Mouse (Mus musculus) stomach, embryonic 14.5 days (tissue): ENCODE results near the gene Sh3pxd2a. TPM values are rescaled to one million over a fixed set of nuclear protein-coding genes. Genes with fewer than 3 reads are reported as not detected.

Experiments
- ATAC-seq: fragments of 200-750 bp; cut with Nextera tagmentation; 2 replicates; pipeline ENCODE4 v1.8.0; 2017; ENCODE audit warnings: low read depth, moderate TSS enrichment; ENCODE audit not compliant: insufficient number of reproducible peaks, insufficient read depth, low FRiP score
- H3K27ac ChIP-seq: fragments of 300-500 bp; sonication (generic); 2 replicates; pipeline ENCODE4 v1.5.1; 2014; ENCODE audit warnings: mild to moderate bottlenecking, low read length, moderate library complexity, mixed read lengths
- H3K27me3 ChIP-seq: fragments of 300-500 bp; sonication (generic); 2 replicates; pipeline ENCODE4 v1.6.1; 2014; ENCODE audit warnings: low read length, control low read depth, mixed read lengths; ENCODE audit not compliant: control insufficient read depth, insufficient read depth
- H3K36me3 ChIP-seq: fragments of 300-500 bp; sonication (generic); 2 replicates; pipeline ENCODE4 v1.6.1; 2014; ENCODE audit warnings: mild to moderate bottlenecking, control low read depth, low read length, moderate library complexity, mixed read lengths; ENCODE audit not compliant: control insufficient read depth, insufficient read depth
- H3K4me1 ChIP-seq: fragments of 300-500 bp; sonication (generic); 2 replicates; pipeline ENCODE4 v1.6.1; 2014; ENCODE audit warnings: low read length, control low read depth, mixed read lengths; ENCODE audit not compliant: control insufficient read depth, insufficient read depth
- H3K4me2 ChIP-seq: fragments of 300-500 bp; sonication (generic); replicated peaks from 2 replicates; pipeline ENCODE4 v1.6.1; 2014; ENCODE audit warnings: low read depth, low read length, control low read depth
- H3K4me3 ChIP-seq: fragments of 300-500 bp; sonication (generic); 2 replicates; pipeline ENCODE4 v1.5.1; 2014; ENCODE audit warnings: low read depth, low read length, control low read depth
- H3K9ac ChIP-seq: fragments of 300-500 bp; sonication (generic); replicated peaks from 2 replicates; pipeline ENCODE4 v1.6.1; 2014; ENCODE audit warnings: low read depth, mild to moderate bottlenecking, control low read depth, low read length, moderate library complexity, mixed read lengths
- H3K9me3 ChIP-seq: fragments of 300-500 bp; sonication (generic); 2 replicates; pipeline ENCODE4 v1.6.1; 2016; ENCODE audit warnings: low read depth, low read length, control low read depth; ENCODE audit not compliant: control insufficient read depth
- WGBS: fragments of 180-500 bp; shearing (Covaris S2); extraction: QIAGEN DNeasy Blood & Tissue Kit; methylation state at CpG from one replicate; pipeline ENCODE4 v1.1.7; 2014; 5-methylcytosine and 5-hydroxymethylcytosine counted together
- polyA plus RNA-seq: library from polyadenylated mRNA; unstranded; fragments of >200 nt; fragmentation: Nextera tagmentation; extraction: Ambion mirVana; gene quantifications from 2 replicates; pipeline ENCODE4 v1.2.1, GENCODE M21; 2014

Gene Sh3pxd2a
- polyA plus RNA-seq, 1 experiment from 2014 or later = 13.7 TPM

GRCm38 (mm10) chr19:47231389-47231788, 232.8 kb downstream of the Sh3pxd2a start:
- Histone ChIP-seq H3K27me3 (no peaks in the 10 kb centered on the region), H3K4me3 (no peak overlapping the region), H3K27ac (no peak overlapping the region), H3K36me3 (no peaks in the 10 kb centered on the region), H3K9ac (no peak overlapping the region), H3K4me1 (peaks cover 15% of the 10 kb centered on the region; the same call in 1 of the 2 replicates), H3K9me3 (no peaks in the 10 kb centered on the region), H3K4me2 (no peak overlapping the region)
- no peak for ATAC-seq
- 91% methylated on average over 6 of the region's 6 CpGs for WGBS

- no peak for ATAC-seq
- peaks cover 15% of the 10 kb centered on the region; the same call in 1 of the 2 replicates for H3K4me1 ChIP-seq
- H3K4me2 ChIP-seq = no peak overlapping the region
- no peaks in the 10 kb centered on the region for H3K9me3 ChIP-seq
- no peaks in the 10 kb centered on the region for H3K36me3 ChIP-seq
- H3K27me3 ChIP-seq = no peaks in the 10 kb centered on the region
- H3K27ac ChIP-seq = no peak overlapping the region
- H3K4me3 ChIP-seq = no peak overlapping the region
- 89% methylated on average over 8 of the region's 8 CpGs for WGBS
- H3K9ac ChIP-seq = no peak overlapping the region
Observed at GRCm38 (mm10) chr19:47230682-47231081, 233.5 kb downstream of the Sh3pxd2a start.

GRCm38 (mm10) chr19:47230082-47230481, 234.1 kb downstream of the Sh3pxd2a start:
- Histone ChIP-seq H3K9me3 (no peaks in the 10 kb centered on the region), H3K27me3 (no peaks in the 10 kb centered on the region), H3K4me1 (peaks cover 15% of the 10 kb centered on the region; the same call in 1 of the 2 replicates), H3K36me3 (no peaks in the 10 kb centered on the region), H3K4me3 (no peak overlapping the region), H3K4me2 (no peak overlapping the region), H3K27ac (no peak overlapping the region), H3K9ac (no peak overlapping the region)
- ATAC-seq = no peak
- WGBS = 84% methylated on average over 7 of the region's 7 CpGs

- Histone ChIP-seq H3K4me2 (peak overlapping the region; percentile 55), H3K27ac (peak overlapping the region; percentile 68; the same call in 1 of the 2 replicates)
- 59% methylated on average over 5 of the region's 5 CpGs for WGBS
Observed at GRCm38 (mm10) chr19:47229461-47229860, 234.7 kb downstream of the Sh3pxd2a start.

GRCm38 (mm10) chr19:47228725-47229252, 235.4 kb downstream of the Sh3pxd2a start:
- no peaks in the 10 kb centered on the region for H3K27me3 ChIP-seq
- H3K4me1 ChIP-seq = peaks cover 15% of the 10 kb centered on the region; the same call in 1 of the 2 replicates
- peak overlapping the region; percentile 15; the same call in 1 of the 2 replicates for H3K9ac ChIP-seq
- ATAC-seq = peak; percentile 81; the same call in 1 of the 2 replicates
- H3K4me3 ChIP-seq = peak overlapping the region; percentile 22
- peak overlapping the region; percentile 55 for H3K4me2 ChIP-seq
- WGBS = 2% methylated on average over 17 of the region's 17 CpGs
- no peaks in the 10 kb centered on the region for H3K9me3 ChIP-seq
- H3K27ac ChIP-seq = peak overlapping the region; percentile 68; the same call in 1 of the 2 replicates
- no peaks in the 10 kb centered on the region for H3K36me3 ChIP-seq

More at GRCm38 (mm10) chr19:47229461-47229860, 234.7 kb downstream of the Sh3pxd2a start:
- Histone ChIP-seq H3K27me3 (no peaks in the 10 kb centered on the region), H3K4me3 (peak overlapping the region; percentile 22; the same call in 1 of the 2 replicates), H3K4me1 (peaks cover 15% of the 10 kb centered on the region; the same call in 1 of the 2 replicates), H3K36me3 (no peaks in the 10 kb centered on the region), H3K9me3 (no peaks in the 10 kb centered on the region), H3K9ac (no peak overlapping the region)
- no peak for ATAC-seq

- H3K36me3 ChIP-seq = no peaks in the 10 kb centered on the region
- peaks cover 15% of the 10 kb centered on the region; the same call in 1 of the 2 replicates for H3K4me1 ChIP-seq
- H3K27ac ChIP-seq = no peak overlapping the region
- no peak overlapping the region for H3K9ac ChIP-seq
- H3K27me3 ChIP-seq = no peaks in the 10 kb centered on the region
- ATAC-seq = no peak
- H3K9me3 ChIP-seq = no peaks in the 10 kb centered on the region
- H3K4me3 ChIP-seq = no peak overlapping the region
- 83% methylated on average over 5 of the region's 5 CpGs for WGBS
- no peak overlapping the region for H3K4me2 ChIP-seq
Observed at GRCm38 (mm10) chr19:47225791-47226190, 238.4 kb downstream of the Sh3pxd2a start.

- H3K4me3 ChIP-seq = no peak overlapping the region
- 80% methylated on average over 4 of the region's 4 CpGs for WGBS
- no peaks in the 10 kb centered on the region for H3K27me3 ChIP-seq
- H3K9me3 ChIP-seq = no peaks in the 10 kb centered on the region
- H3K9ac ChIP-seq = no peak overlapping the region
- peaks cover 15% of the 10 kb centered on the region; the same call in 1 of the 2 replicates for H3K4me1 ChIP-seq
- no peak for ATAC-seq
- no peaks in the 10 kb centered on the region for H3K36me3 ChIP-seq
- H3K27ac ChIP-seq = no peak overlapping the region
- H3K4me2 ChIP-seq = no peak overlapping the region
Observed at GRCm38 (mm10) chr19:47224743-47225142, 239.5 kb downstream of the Sh3pxd2a start.

- Histone ChIP-seq H3K9ac (no peak overlapping the region), H3K4me1 (no peaks in the 10 kb centered on the region), H3K4me3 (no peak overlapping the region), H3K9me3 (no peaks in the 10 kb centered on the region), H3K36me3 (no peaks in the 10 kb centered on the region), H3K27ac (no peak overlapping the region), H3K4me2 (no peak overlapping the region), H3K27me3 (no peaks in the 10 kb centered on the region)
- 52% methylated on average over 15 of the region's 15 CpGs for whole genome bisulfite sequencing
- ATAC-seq = no peak
Observed at GRCm38 (mm10) chr19:47222841-47223557, 241.2 kb downstream of the Sh3pxd2a start.
